Mouse (Mus musculus) heart, adult 2 months (tissue): ENCODE data around the gene Rpa2. TPM values are rescaled to one million over a fixed set of nuclear protein-coding genes. Genes with fewer than 3 reads are reported as not detected.

Experiments
- DNase-seq, 2 experiments: peaks; one replicate each; pipeline ENCODE4 v3.0.0; 2021
- H3K27ac ChIP-seq: fragments of 200-600 bp; 2 replicates; pipeline ENCODE4 v1.8.1; 2022
- H3K27me3 ChIP-seq: fragments of 200-500 bp; 2 replicates; pipeline ENCODE4 v1.6.1; 2012; ENCODE audit warnings: mild to moderate bottlenecking, low read length, inconsistent platforms, mixed read lengths; ENCODE audit not compliant: control insufficient read depth, insufficient read depth
- H3K36me3 ChIP-seq: fragments of 200-500 bp; 2 replicates; pipeline ENCODE4 v1.6.1; 2012; ENCODE audit warnings: low read length, inconsistent platforms; ENCODE audit not compliant: control insufficient read depth, insufficient read depth
- H3K4me1 ChIP-seq: fragments of 200-500 bp; 2 replicates; pipeline ENCODE4 v1.6.1; 2011; ENCODE audit warnings: low read length; ENCODE audit not compliant: control insufficient read depth, insufficient read depth
- H3K4me3 ChIP-seq: fragments of 200-600 bp; 2 replicates; pipeline ENCODE4 v1.8.1; 2022
- H3K79me2 ChIP-seq: fragments of 200-500 bp; replicated peaks from 2 replicates; pipeline ENCODE4 v1.6.1; 2012; ENCODE audit warnings: mild to moderate bottlenecking, inconsistent platforms, low read length, moderate library complexity, mixed read lengths; ENCODE audit not compliant: control insufficient read depth, insufficient read depth
- H3K9ac ChIP-seq: fragments of 200-500 bp; 2 replicates; pipeline ENCODE4 v1.6.1; 2012; ENCODE audit warnings: low read depth, mild to moderate bottlenecking, control low read depth, inconsistent platforms, low read length, mixed read lengths
- CTCF ChIP-seq: fragments of 200-600 bp; IDR thresholded peaks from 2 replicates; pipeline ENCODE4 v1.8.1; 2022; ENCODE audit warnings: antibody characterized with exemption, mild to moderate bottlenecking, moderate library complexity
- EP300 ChIP-seq: fragments of 200-500 bp; IDR thresholded peaks from 2 replicates; pipeline ENCODE4 v1.6.1; 2011; ENCODE audit warnings: low read depth, low read length, control low read depth; ENCODE audit not compliant: insufficient read depth
- POLR2A ChIP-seq: fragments of 200-500 bp; IDR thresholded peaks from 2 replicates; pipeline ENCODE4 v1.6.1; 2011; ENCODE audit warnings: mild to moderate bottlenecking, low read depth, low read length, control low read depth; ENCODE audit not compliant: insufficient read depth
- WGBS: fragments of 180-500 bp; shearing (Covaris S2); methylation state at CpG from one replicate; pipeline ENCODE4 v1.1.7; 2018; 5-methylcytosine and 5-hydroxymethylcytosine counted together
- intact Hi-C: fragments of 180-260 bp; cut with DNase I; formaldehyde crosslinking; loops from one replicate; pipeline ENCODE4 v1.15.1; 2025
- long read RNA-seq: library from polyadenylated mRNA; stranded (forward); transcript quantifications from one replicate; pipeline ENCODE4 v2.0.0, GENCODE M21; 2021
- polyA plus RNA-seq: library from polyadenylated mRNA; depleted of rRNA; stranded (reverse); fragments of >200 nt; gene quantifications from 2 replicates; pipeline ENCODE4 v1.2.3, GENCODE M21; 2012; rRNA removed
- total RNA-seq, 2 experiments: library from RNA; stranded (reverse); gene quantifications; 2 replicates each; pipeline ENCODE4 v1.2.3; 2021

Gene Rpa2
- total RNA-seq (10 to 100 TPM; 10.5 to 12.4 TPM), polyA plus RNA-seq (9.9 and 14.9 TPM in 2 replicates)
- long read RNA-seq, transcript Rpa2-201 (9 exons, 1,813 nt) = major isoform, 18 of 19 reads
- long read RNA-seq, partial matches to known transcripts = 0 of 19 reads
- long read RNA-seq, other reads (novel, unspliced or antisense) = 1 of 19 reads

DNA sequence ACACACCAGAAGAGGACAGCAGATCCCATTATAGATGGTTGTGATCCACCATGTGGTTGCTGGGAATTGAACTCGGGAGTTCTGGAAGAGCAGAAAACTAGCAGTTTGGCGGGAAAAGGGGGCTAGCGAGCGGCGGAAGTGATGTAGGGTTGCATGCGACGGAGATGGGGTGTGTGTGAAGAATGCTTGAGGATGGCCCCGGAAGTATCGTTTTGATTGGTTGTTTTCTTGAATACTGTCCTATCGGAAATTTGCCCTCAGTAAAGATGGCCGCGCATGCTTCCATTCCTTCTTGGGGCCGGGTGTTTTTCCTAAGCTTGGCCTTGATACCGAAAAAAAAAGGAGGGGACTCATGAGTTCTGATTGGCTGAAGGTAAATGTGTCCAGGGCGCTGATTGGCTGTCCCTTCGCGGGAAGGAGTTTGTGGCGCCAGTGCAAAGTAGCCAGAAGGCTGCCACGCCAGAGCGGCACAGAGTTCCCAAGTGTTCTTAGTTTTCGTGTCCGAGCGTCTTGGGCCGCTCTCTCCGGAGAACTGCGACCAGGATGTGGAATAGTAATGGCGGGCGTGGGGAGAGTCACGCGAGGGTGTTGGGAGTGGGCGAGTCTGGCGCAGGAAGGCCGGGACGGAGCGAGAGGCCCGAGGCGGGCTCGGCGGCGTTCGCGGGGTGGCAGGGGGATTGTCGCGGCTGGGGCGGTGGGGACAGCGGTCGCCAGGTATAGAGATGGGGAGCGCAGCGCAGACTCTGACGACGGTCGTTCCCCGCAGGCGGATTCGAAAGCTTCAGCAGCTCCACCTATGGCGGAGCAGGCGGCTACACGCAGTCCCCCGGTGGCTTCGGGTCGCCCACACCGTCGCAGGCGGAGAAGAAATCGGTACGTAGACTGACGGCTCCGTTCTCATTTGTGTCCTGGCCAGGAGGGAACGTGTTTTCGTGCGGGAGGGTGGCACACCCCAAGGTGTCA lies at the start of gene Rpa2:
Rpa2 (plus strand) TSS at position 419 of the 963 bp plus-strand sequence.
- under 1% methylated on average over 67 of the region's 71 CpGs for WGBS
- intact Hi-C loops = no loop called here

DNA sequence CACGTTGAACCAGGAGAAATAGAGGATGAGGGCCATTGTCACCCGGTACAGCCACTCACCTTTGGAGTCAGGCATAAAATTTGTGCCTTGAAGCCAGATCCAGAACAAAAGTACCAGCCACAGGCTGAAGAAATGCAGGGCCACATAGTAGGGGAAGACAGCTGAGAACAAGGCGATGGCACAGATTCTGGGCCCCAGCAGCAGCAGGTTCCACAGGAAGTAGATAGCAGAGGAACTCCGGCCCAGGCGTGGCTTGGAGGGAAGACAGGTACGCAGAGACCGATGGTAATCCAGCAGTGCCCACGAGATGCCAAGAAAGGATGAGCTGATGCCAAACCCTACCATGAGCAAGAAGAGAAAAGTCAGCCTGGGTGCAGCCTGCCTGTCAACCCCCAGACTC lies 39.9 kb upstream of the Rpa2 start:
- 81% methylated on average over 8 of the region's 8 CpGs for WGBS

More for the DNA sequence above, at the start of gene Rpa2:
- peak; percentile 97 to 98 for DNase-seq
- TF ChIP-seq POLR2A = peak; percentile 48
- no peak for TF ChIP-seq CTCF
- peak; percentile 76 for TF ChIP-seq EP300
- H3K4me1 ChIP-seq = peaks cover 2% of the 10 kb centered on the region
- H3K36me3 ChIP-seq = no peaks in the 10 kb centered on the region
- peak within 1 kb of the TSS; percentile 74 for H3K27ac ChIP-seq
- no peaks in the 10 kb centered on the region for H3K79me2 ChIP-seq
- peak within 1 kb of the TSS; percentile 64 for H3K4me3 ChIP-seq
- peak within 1 kb of the TSS; percentile 74 for H3K9ac ChIP-seq
- no peaks in the 10 kb centered on the region for H3K27me3 ChIP-seq

DNA sequence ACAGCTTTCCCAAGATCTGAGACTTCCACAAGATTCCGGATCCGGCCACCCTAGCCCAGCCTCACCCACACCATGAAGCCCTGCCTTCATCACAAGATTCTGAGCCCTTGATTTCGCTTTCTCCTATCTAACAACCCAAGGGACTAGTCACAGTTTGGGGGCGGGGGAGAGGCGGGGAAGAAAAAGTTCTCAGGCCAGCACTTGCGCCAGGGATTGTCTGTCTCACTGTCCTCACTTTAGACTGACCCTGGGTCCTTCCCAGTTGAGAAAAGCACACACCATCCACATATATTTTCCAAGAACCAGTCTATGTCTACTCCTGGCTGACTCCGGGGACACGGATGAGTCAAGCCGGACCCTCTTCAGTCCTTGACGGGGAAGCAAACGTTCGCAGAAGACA lies 36.5 kb upstream of the Rpa2 start:
- no peak for DNase-seq
- Histone ChIP-seq H3K79me2 (no peaks in the 10 kb centered on the region), H3K36me3 (no peaks in the 10 kb centered on the region), H3K27ac (no peak overlapping the region), H3K4me1 (peaks cover 3% of the 10 kb centered on the region; the same call in 1 of the 2 replicates), H3K4me3 (peak overlapping the region; percentile 70), H3K9ac (peak overlapping the region; percentile 62), H3K27me3 (no peaks in the 10 kb centered on the region)
- intact Hi-C loops = no loop called here
- WGBS = 41% methylated on average over 12 of the region's 12 CpGs
- TF ChIP-seq EP300 = no peak
- no peak for TF ChIP-seq CTCF

More for the DNA sequence above, 39.9 kb upstream of the Rpa2 start:
- H3K36me3 ChIP-seq = no peaks in the 10 kb centered on the region
- H3K9ac ChIP-seq = no peak overlapping the region
- no peak for DNase-seq
- H3K4me1 ChIP-seq = peaks cover 3% of the 10 kb centered on the region; the same call in 1 of the 2 replicates
- no peak overlapping the region for H3K27ac ChIP-seq
- no peak overlapping the region for H3K4me3 ChIP-seq
- H3K27me3 ChIP-seq = no peaks in the 10 kb centered on the region
- no peaks in the 10 kb centered on the region for H3K79me2 ChIP-seq
- TF ChIP-seq POLR2A (no peak), EP300 (no peak), CTCF (no peak)
- intact Hi-C loops = no loop called here

GRCm38 (mm10) chr4:132732148-132732684 lies 35.9 kb upstream of the Rpa2 start, which contains the start of gene Xkr8:
TSS of gene Xkr8 (minus strand) at chr4:132732546.
- intact Hi-C loops = no loop called here
- Histone ChIP-seq H3K9ac (peak within 1 kb of the TSS; percentile 62), H3K27ac (peak within 1 kb of the TSS; percentile 60), H3K79me2 (no peaks in the 10 kb centered on the region), H3K4me3 (peak within 1 kb of the TSS; percentile 70), H3K27me3 (no peaks in the 10 kb centered on the region), H3K4me1 (peaks cover 3% of the 10 kb centered on the region; the same call in 1 of the 2 replicates), H3K36me3 (no peaks in the 10 kb centered on the region)
- WGBS = 3% methylated on average over 34 of the region's 34 CpGs
- DNase-seq = peak; percentile 93 to 94
- TF ChIP-seq CTCF (peak; percentile 41), POLR2A (peak; percentile 52; the same call in 1 of the 2 replicates), EP300 (0 out of 2 replicates have a peak, but pooled peaks have one; percentile 31)

DNA sequence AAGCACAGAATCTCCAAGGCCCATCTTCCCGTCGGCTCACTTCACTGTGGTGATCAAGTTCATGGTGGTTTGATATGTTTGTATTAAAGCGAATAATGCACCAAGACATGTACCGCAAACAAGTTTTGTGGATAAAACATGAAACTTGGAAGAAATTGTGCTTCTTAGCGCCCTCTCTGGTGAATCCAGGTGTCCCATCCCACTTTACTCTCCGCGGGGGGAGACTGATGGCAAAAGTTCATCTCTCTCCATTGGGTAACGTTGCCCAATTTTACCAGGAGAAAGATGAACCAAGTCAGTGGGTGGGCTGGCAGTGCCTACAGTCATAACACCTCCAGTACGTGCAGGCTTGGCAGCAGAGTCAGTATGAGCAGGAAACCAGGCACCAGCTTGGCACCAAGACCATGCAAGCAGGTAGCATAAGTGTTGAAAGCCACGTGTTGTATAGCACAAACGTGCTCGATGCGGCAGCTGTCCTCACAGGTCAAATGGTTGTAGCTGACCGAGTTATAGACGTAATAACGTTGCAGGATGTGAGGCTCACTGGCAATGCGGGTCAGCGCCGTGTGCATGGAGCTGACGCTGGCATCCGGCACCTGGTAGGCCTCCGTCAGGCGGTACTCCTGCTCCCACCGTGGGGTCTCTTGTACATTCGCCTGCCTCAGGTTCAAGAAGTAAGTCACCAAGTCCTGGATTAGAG lies 34.9 kb upstream of the Rpa2 start:
- Histone ChIP-seq H3K4me3 (no peak overlapping the region), H3K36me3 (no peaks in the 10 kb centered on the region), H3K4me1 (peaks cover 3% of the 10 kb centered on the region; the same call in 1 of the 2 replicates), H3K27ac (no peak overlapping the region), H3K79me2 (no peaks in the 10 kb centered on the region), H3K9ac (no peak overlapping the region), H3K27me3 (no peaks in the 10 kb centered on the region)
- WGBS = 92% methylated on average over 25 of the region's 25 CpGs
- TF ChIP-seq EP300 = no peak
- TF ChIP-seq CTCF = no peak; the same call in 1 of the 2 replicates
- TF ChIP-seq POLR2A = no peak
- no peak for DNase-seq
- intact Hi-C loops = no loop called here
